Mouse (Mus musculus): Measurements from ENCODE around the gene Slc35d2. TPM values are rescaled to one million over a fixed set of nuclear protein-coding genes. Genes with fewer than 3 reads are reported as not detected.
A peak's percentile ranks its signal among the peaks of the same experiment; 100 is the strongest.
"Not testable (repeated sequence)": the region's sequence is repeated elsewhere in the genome, so short reads cannot be mapped to it uniquely, and the experiment has no call there.

The Slc35d2 gene
- polyA plus RNA-seq, 1 experiment from 2014 or later: 2.5 TPM

GRCm38 (mm10) chr13:64081012-64081919, 47.9 kb downstream of the Slc35d2 start:
- 37% methylated on average over 16 of the region's 16 CpGs for WGBS
- DNase-seq (ENCODE audit: low spot score): peak; percentile 51
- Histone ChIP-seq H3K9me3 (no peaks in the 10 kb centered on the region), H3K27me3 (replicated peaks; ENCODE audit: low read depth, poor library complexity, severe bottlenecking) (peaks cover 19% of the 10 kb centered on the region; the same call in 1 of the 2 replicates), H3K36me3 (replicated peaks) (no peaks in the 10 kb centered on the region), H3K4me3 (no peak overlapping the region), H3K27ac (replicated peaks) (peak overlapping the region; percentile 84), H3K4me1 (peaks cover 18% of the 10 kb centered on the region)

DNA sequence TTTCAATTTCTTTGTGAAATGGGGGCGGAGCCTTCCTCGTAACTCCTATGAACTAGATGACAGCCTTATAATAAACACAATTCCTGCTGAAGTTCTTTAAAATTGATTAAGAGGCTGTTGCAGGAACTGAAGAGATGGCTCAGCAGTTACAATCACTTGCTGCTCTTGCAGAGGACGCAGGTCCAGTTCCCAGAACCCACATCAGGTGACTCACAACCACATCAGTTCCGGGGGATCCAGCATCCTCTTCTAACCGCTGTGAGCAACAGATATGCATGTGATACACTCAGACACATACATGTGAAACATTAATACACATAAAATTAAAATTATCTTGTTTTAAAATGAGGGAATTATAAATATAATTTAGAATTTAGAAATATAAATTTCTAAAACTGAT, 51.6 kb downstream of the Slc35d2 start:
- DNase-seq (ENCODE audit: low spot score): no peak
- WGBS: 92% methylated on average over 5 of the region's 5 CpGs
- peaks cover 18% of the 10 kb centered on the region for H3K4me1 ChIP-seq

DNA sequence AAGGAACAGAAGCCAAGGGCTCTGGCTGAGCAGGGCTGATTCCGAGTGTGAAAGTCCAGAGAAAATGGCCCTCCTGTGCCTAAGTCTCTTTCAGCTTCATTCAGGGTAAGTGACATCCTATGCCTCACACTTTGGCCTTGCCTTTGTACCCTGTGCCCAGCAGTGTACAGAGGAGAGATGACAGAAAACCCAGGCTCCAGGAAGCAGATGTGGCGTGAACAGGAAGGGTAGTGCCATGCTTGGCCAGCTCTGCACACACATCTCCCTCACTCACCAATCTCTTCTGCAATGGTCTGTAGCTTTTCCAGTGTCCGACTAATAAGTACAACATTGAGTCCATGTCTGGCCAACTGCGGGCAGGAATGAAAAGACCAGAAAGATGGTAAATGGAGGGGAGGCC, 53.1 kb downstream of the Slc35d2 start:
- WGBS: 87% methylated on average over 4 of the region's 4 CpGs
- Histone ChIP-seq H3K36me3 (replicated peaks) (no peaks in the 10 kb centered on the region), H3K27ac (replicated peaks) (no peak overlapping the region), H3K4me1 (peaks cover 7% of the 10 kb centered on the region), H3K27me3 (replicated peaks; ENCODE audit: low read depth, poor library complexity, severe bottlenecking) (0 out of 2 replicates have a peak, but pooled peaks cover under 1% of the 10 kb centered on the region), H3K4me3 (no peak overlapping the region), H3K9me3 (no peaks in the 10 kb centered on the region)
- DNase-seq (ENCODE audit: low spot score): no peak

More for the DNA sequence above, 51.6 kb downstream of the Slc35d2 start:
- Histone ChIP-seq H3K4me3 (no peak overlapping the region), H3K36me3 (replicated peaks) (no peaks in the 10 kb centered on the region), H3K9me3 (no peaks in the 10 kb centered on the region), H3K27me3 (replicated peaks; ENCODE audit: low read depth, poor library complexity, severe bottlenecking) (peaks cover 14% of the 10 kb centered on the region; the same call in 1 of the 2 replicates), H3K27ac (replicated peaks) (no peak overlapping the region)

DNA sequence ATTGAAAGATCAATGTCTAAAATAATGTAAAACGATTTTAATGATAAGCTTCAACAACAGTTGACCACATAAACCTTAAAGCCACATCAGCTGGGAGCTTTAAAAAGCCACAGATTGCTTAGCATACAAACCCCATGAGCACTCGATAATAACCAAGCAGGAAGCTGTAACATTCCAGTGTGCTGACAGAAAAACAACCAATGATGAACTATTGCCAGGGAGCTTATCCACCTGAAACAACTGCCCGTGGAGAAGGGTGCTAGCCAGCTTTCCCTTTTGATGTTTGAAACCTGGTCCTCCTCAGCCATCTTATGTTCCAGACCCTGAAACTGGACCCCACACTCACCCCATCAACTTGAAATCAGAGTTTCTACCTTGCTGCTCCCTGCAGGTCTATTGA, 62.5 kb downstream of the Slc35d2 start:
- WGBS: 62% methylated on average over 3 of the region's 3 CpGs
- Histone ChIP-seq H3K36me3 (replicated peaks) (no peaks in the 10 kb centered on the region), H3K9me3 (no peaks in the 10 kb centered on the region), H3K4me1 (peaks cover 5% of the 10 kb centered on the region; the same call in 1 of the 2 replicates), H3K27me3 (replicated peaks; ENCODE audit: low read depth, poor library complexity, severe bottlenecking) (no peaks in the 10 kb centered on the region), H3K27ac (replicated peaks) (no peak overlapping the region), H3K4me3 (no peak overlapping the region)
- no peak for DNase-seq (ENCODE audit: low spot score)

DNA sequence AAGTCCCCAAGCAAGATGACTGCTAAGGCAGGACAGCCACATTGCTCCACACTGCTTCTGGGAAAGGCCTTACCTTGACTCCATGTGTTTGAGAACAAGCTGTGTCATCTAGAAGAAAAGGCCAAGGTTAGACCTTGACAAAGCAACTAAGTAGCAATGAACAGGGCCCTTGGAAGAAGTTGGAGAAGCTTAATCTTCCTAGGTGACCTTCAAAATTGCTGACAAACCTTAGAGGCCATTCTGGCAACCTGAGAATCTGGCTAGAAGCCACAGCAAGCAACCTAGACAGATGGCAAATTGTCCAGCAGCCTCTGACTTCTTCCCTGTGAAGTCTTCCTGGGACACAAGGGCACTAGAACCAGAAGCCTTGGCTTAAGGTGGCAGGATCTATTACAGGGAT, 64.9 kb downstream of the Slc35d2 start:
- H3K36me3 ChIP-seq (replicated peaks): no peaks in the 10 kb centered on the region
- no peak overlapping the region for H3K4me3 ChIP-seq
- H3K27me3 ChIP-seq (replicated peaks; ENCODE audit: low read depth, poor library complexity, severe bottlenecking): no peaks in the 10 kb centered on the region
- H3K9me3 ChIP-seq: no peaks in the 10 kb centered on the region
- H3K27ac ChIP-seq (replicated peaks): no peak overlapping the region
- peaks cover 5% of the 10 kb centered on the region; the same call in 1 of the 2 replicates for H3K4me1 ChIP-seq
- no peak for DNase-seq (ENCODE audit: low spot score)

DNA sequence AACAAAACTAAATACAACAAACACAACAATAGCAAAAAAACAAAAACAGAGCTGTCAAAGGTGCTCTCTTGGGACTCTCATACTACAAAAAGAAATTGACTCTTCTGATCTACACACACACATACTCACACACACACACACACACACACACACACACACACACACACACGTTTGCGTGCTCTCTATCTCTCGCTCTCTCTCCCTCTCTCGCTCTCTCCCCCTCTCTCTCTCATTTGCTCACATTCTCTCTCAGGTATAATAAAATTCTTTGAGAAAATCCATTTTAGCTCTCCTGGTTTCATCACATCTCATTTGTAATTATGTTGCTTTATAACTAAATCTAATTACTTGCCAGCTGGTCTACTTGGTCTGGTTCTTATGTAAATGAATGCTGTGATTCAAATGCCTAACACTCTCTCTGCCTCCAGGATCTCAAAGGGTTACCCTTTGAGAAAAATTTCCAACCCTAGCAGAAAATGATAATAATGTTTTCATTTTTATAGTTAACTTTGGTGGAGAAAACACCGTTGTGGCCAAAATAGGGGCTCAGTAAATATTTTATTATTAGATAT, 68.1 kb downstream of the Slc35d2 start:
- no peak for DNase-seq (ENCODE audit: low spot score)
- 88% methylated on average over 5 of the region's 5 CpGs for WGBS
- no peaks in the 10 kb centered on the region for H3K36me3 ChIP-seq (replicated peaks)
- H3K27ac ChIP-seq (replicated peaks): no peak overlapping the region
- no peaks in the 10 kb centered on the region for H3K4me1 ChIP-seq
- H3K4me3 ChIP-seq: no peak overlapping the region
- H3K9me3 ChIP-seq: no peaks in the 10 kb centered on the region
- H3K27me3 ChIP-seq (replicated peaks; ENCODE audit: low read depth, poor library complexity, severe bottlenecking): no peaks in the 10 kb centered on the region

DNA sequence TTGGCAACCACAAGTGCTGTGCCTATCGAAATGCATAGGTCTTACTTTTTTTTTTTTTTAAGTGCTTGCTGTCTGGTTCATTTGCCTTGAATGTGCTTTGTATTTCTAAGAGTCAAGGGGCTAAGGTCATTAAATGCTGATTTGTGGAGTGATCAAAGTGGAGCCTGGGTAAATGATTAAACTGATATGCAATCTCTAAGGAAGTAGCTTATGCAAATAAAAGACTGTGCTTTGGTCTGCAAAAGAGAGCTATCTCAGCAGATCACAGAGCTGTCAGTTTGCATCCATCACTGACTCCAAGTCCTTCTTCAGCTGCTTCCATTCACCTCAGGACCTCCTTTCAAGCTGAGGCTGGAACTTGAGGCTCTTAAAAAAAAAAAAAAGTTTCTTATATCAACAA, 75.2 kb downstream of the Slc35d2 start:
- H3K9me3 ChIP-seq: peaks cover 9% of the 10 kb centered on the region; the same call in 1 of the 2 replicates
- DNase-seq (ENCODE audit: low spot score): no peak
- no peak overlapping the region for H3K27ac ChIP-seq (replicated peaks)
- H3K4me1 ChIP-seq: no peaks in the 10 kb centered on the region
- WGBS: 64% methylated on average over 1 of the region's 1 CpGs
- no peaks in the 10 kb centered on the region for H3K36me3 ChIP-seq (replicated peaks)
- no peak overlapping the region for H3K4me3 ChIP-seq
- no peaks in the 10 kb centered on the region for H3K27me3 ChIP-seq (replicated peaks; ENCODE audit: low read depth, poor library complexity, severe bottlenecking)

GRCm38 (mm10) chr13:64052281-64052680, 76.9 kb downstream of the Slc35d2 start:
- not testable (repeated sequence) for H3K27me3 ChIP-seq (replicated peaks; ENCODE audit: low read depth, poor library complexity, severe bottlenecking); H3K9me3 ChIP-seq; H3K4me3 ChIP-seq; H3K4me1 ChIP-seq; DNase-seq (ENCODE audit: low spot score); H3K36me3 ChIP-seq (replicated peaks); H3K27ac ChIP-seq (replicated peaks)
- WGBS: 91% methylated on average over 2 of the region's 2 CpGs

- Histone ChIP-seq H3K4me3 (no peak overlapping the region), H3K4me1 (no peaks in the 10 kb centered on the region), H3K36me3 (replicated peaks) (no peaks in the 10 kb centered on the region), H3K27ac (replicated peaks) (no peak overlapping the region), H3K27me3 (replicated peaks; ENCODE audit: low read depth, poor library complexity, severe bottlenecking) (no peaks in the 10 kb centered on the region), H3K9me3 (peaks cover 9% of the 10 kb centered on the region; the same call in 1 of the 2 replicates)
- DNase-seq (ENCODE audit: low spot score): no peak
- 60% methylated on average over 4 of the region's 4 CpGs for WGBS
Observed at GRCm38 (mm10) chr13:64050895-64051294, 78.3 kb downstream of the Slc35d2 start.

DNA sequence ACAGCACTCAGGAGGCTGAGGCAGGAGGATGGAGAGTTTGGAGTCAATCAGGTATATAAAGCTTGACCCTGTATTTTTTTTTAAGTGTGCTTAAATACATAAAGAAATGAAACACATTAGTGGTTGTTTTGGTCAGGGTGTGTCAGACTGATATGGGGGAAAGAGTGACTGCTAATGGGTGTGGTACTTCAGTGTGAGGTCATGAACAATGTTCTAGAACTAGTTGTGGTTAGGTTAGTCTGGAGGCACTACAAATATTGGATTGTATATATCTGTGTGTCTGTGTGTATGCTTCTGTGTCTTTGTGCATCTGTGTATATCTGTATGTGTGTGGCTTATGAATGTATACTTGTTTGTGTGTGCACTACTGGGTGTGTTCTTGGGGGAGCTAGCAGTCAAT, 79.6 kb downstream of the Slc35d2 start:
- DNase-seq (ENCODE audit: low spot score): no peak
- no peaks in the 10 kb centered on the region for H3K4me1 ChIP-seq
- H3K9me3 ChIP-seq: peaks cover 9% of the 10 kb centered on the region; the same call in 1 of the 2 replicates
- H3K4me3 ChIP-seq: no peak overlapping the region
- H3K27ac ChIP-seq (replicated peaks): no peak overlapping the region
- no peaks in the 10 kb centered on the region for H3K27me3 ChIP-seq (replicated peaks; ENCODE audit: low read depth, poor library complexity, severe bottlenecking)
- H3K36me3 ChIP-seq (replicated peaks): no peaks in the 10 kb centered on the region

- 93% methylated on average over 2 of the region's 2 CpGs for WGBS
- no peaks in the 10 kb centered on the region for H3K4me1 ChIP-seq
- H3K27ac ChIP-seq (replicated peaks): no peak overlapping the region
- H3K27me3 ChIP-seq (replicated peaks; ENCODE audit: low read depth, poor library complexity, severe bottlenecking): no peaks in the 10 kb centered on the region
- H3K4me3 ChIP-seq: no peak overlapping the region
- no peaks in the 10 kb centered on the region for H3K36me3 ChIP-seq (replicated peaks)
- H3K9me3 ChIP-seq: peaks cover 9% of the 10 kb centered on the region; the same call in 1 of the 2 replicates
- DNase-seq (ENCODE audit: low spot score): no peak
Observed at GRCm38 (mm10) chr13:64048467-64048866, 80.7 kb downstream of the Slc35d2 start.
